Mouse (Mus musculus) midbrain, embryonic 14.5 days (tissue): ENCODE measurements around the gene BC003965. TPM values are rescaled to one million over a fixed set of nuclear protein-coding genes. Genes with fewer than 3 reads are reported as not detected.

Source experiments
- ATAC-seq: fragments of 200-750 bp; cut with Nextera tagmentation; 2 replicates; pipeline ENCODE4 v1.8.0; 2017; ENCODE audit warnings: moderate number of reproducible peaks, moderate library complexity; ENCODE audit not compliant: low FRiP score, low TSS enrichment
- DNase-seq: peaks from one replicate; pipeline ENCODE4 v3.0.0-alpha.2; 2015
- H3K27ac ChIP-seq: fragments of 300-500 bp; sonication (generic); replicated peaks from 2 replicates; pipeline ENCODE4 v1.5.1; 2014; ENCODE audit warnings: mild to moderate bottlenecking, low read depth, low read length, moderate library complexity
- H3K27me3 ChIP-seq: fragments of 300-500 bp; sonication (generic); 2 replicates; pipeline ENCODE4 v1.6.1; 2014; ENCODE audit warnings: low read length, control low read depth, mixed read lengths; ENCODE audit not compliant: control insufficient read depth, insufficient read depth
- H3K36me3 ChIP-seq: fragments of 300-500 bp; sonication (generic); 2 replicates; pipeline ENCODE4 v1.6.1; 2014; ENCODE audit warnings: low read length, control low read depth; ENCODE audit not compliant: control insufficient read depth, insufficient read depth
- H3K4me1 ChIP-seq: fragments of 300-500 bp; sonication (generic); 2 replicates; pipeline ENCODE4 v1.6.1; 2014; ENCODE audit warnings: mild to moderate bottlenecking, antibody characterized with exemption, low read length, control low read depth; ENCODE audit not compliant: control insufficient read depth, insufficient read depth
- H3K4me2 ChIP-seq: fragments of 300-500 bp; sonication (generic); 2 replicates; pipeline ENCODE4 v1.6.1; 2014; ENCODE audit warnings: mild to moderate bottlenecking, low read length, moderate library complexity
- H3K4me3 ChIP-seq: fragments of 300-500 bp; sonication (generic); replicated peaks from 2 replicates; pipeline ENCODE4 v1.5.1; 2014; ENCODE audit warnings: low read depth, low read length
- H3K9ac ChIP-seq: fragments of 300-500 bp; sonication (generic); replicated peaks from 2 replicates; pipeline ENCODE4 v1.6.1; 2014; ENCODE audit warnings: mild to moderate bottlenecking, low read length, moderate library complexity
- H3K9me3 ChIP-seq: fragments of 300-500 bp; sonication (generic); 2 replicates; pipeline ENCODE4 v1.6.1; 2016; ENCODE audit warnings: low read length, control low read depth, mixed read lengths; ENCODE audit not compliant: control insufficient read depth
- WGBS: fragments of 180-500 bp; shearing (Covaris S2); extraction: QIAGEN DNeasy Blood & Tissue Kit; methylation state at CpG from one replicate; pipeline ENCODE4 v1.1.7; 2014; 5-methylcytosine and 5-hydroxymethylcytosine counted together
- polyA plus RNA-seq: library from polyadenylated mRNA; unstranded; fragments of >200 nt; fragmentation: Nextera tagmentation; extraction: Ambion mirVana; gene quantifications from 2 replicates; pipeline ENCODE4 v1.2.1, GENCODE M21; 2014

BC003965 gene
- polyA plus RNA-seq: 33.6 and 34.3 TPM in 2 replicates

- H3K4me3 ChIP-seq: peak within 1 kb of the TSS; percentile 87
- DNase-seq: peak; percentile 100
- no peaks in the 10 kb centered on the region for H3K9me3 ChIP-seq
- H3K4me2 ChIP-seq: peak within 1 kb of the TSS; percentile 99
- H3K9ac ChIP-seq: peak within 1 kb of the TSS; percentile 89
- WGBS: under 1% methylated on average over 50 of the region's 50 CpGs
- H3K27ac ChIP-seq: peak within 1 kb of the TSS; percentile 93
- peaks cover 20% of the 10 kb centered on the region for H3K4me1 ChIP-seq
- H3K27me3 ChIP-seq: no peaks in the 10 kb centered on the region
- no peaks in the 10 kb centered on the region for H3K36me3 ChIP-seq
- peak; percentile 87 for ATAC-seq
Observed at GRCm38 (mm10) chr17:25184129-25184691, at the start of gene BC003965. Gene BC003965, plus strand, starts transcription at chr17:25184554.

GRCm38 (mm10) chr17:25135622-25136021 is 48.7 kb upstream of the BC003965 start:
- Histone ChIP-seq H3K9ac (no peak overlapping the region), H3K4me1 (peaks cover 7% of the 10 kb centered on the region), H3K4me3 (no peak overlapping the region), H3K27me3 (no peaks in the 10 kb centered on the region), H3K27ac (no peak overlapping the region), H3K4me2 (no peak overlapping the region), H3K36me3 (peaks cover 7% of the 10 kb centered on the region), H3K9me3 (no peaks in the 10 kb centered on the region)
- ATAC-seq (no peak), DNase-seq (no peak)
- 92% methylated on average over 6 of the region's 6 CpGs for WGBS

- WGBS: 97% methylated on average over 1 of the region's 1 CpGs
- DNase-seq: no peak
- Histone ChIP-seq H3K36me3 (peaks cover 11% of the 10 kb centered on the region), H3K4me2 (no peak overlapping the region), H3K27me3 (no peaks in the 10 kb centered on the region), H3K4me1 (peaks cover 6% of the 10 kb centered on the region), H3K9ac (no peak overlapping the region), H3K27ac (no peak overlapping the region), H3K4me3 (no peak overlapping the region), H3K9me3 (no peaks in the 10 kb centered on the region)
- ATAC-seq: no peak
Observed at GRCm38 (mm10) chr17:25138803-25139202, 45.6 kb upstream of the BC003965 start.

GRCm38 (mm10) chr17:25139960-25140359 is 44.4 kb upstream of the BC003965 start:
- Histone ChIP-seq H3K4me3 (no peak overlapping the region), H3K27me3 (no peaks in the 10 kb centered on the region), H3K27ac (no peak overlapping the region), H3K4me1 (no peaks in the 10 kb centered on the region), H3K36me3 (peaks cover 14% of the 10 kb centered on the region), H3K9ac (no peak overlapping the region), H3K9me3 (no peaks in the 10 kb centered on the region), H3K4me2 (no peak overlapping the region)
- ATAC-seq: no peak
- peak; percentile 8 for DNase-seq
- WGBS: 75% methylated on average over 4 of the region's 4 CpGs

- ATAC-seq (no peak), DNase-seq (no peak)
- no peak within 1 kb of the TSS for H3K27ac ChIP-seq
- H3K36me3 ChIP-seq: peaks cover 43% of the 10 kb centered on the region
- H3K27me3 ChIP-seq: no peaks in the 10 kb centered on the region
- no peaks in the 10 kb centered on the region for H3K4me1 ChIP-seq
- 93% methylated on average over 1 of the region's 1 CpGs for WGBS
- H3K4me2 ChIP-seq: no peak within 1 kb of the TSS
- H3K4me3 ChIP-seq: no peak within 1 kb of the TSS
- H3K9me3 ChIP-seq: no peaks in the 10 kb centered on the region
- no peak within 1 kb of the TSS for H3K9ac ChIP-seq
Observed at GRCm38 (mm10) chr17:25162161-25162560, 22.2 kb upstream of the BC003965 start, which contains the start of gene Ccdc154. Gene Ccdc154, plus strand, starts transcription at chr17:25162461.

GRCm38 (mm10) chr17:25163387-25163786 is 21.0 kb upstream of the BC003965 start:
- WGBS: 86% methylated on average over 7 of the region's 7 CpGs
- Histone ChIP-seq H3K4me3 (no peak overlapping the region), H3K4me2 (no peak overlapping the region), H3K27ac (no peak overlapping the region), H3K36me3 (peaks cover 31% of the 10 kb centered on the region), H3K27me3 (no peaks in the 10 kb centered on the region), H3K9ac (no peak overlapping the region), H3K9me3 (no peaks in the 10 kb centered on the region), H3K4me1 (no peaks in the 10 kb centered on the region)
- DNase-seq: no peak
- no peak for ATAC-seq

GRCm38 (mm10) chr17:25164770-25165169 is 19.6 kb upstream of the BC003965 start:
- Histone ChIP-seq H3K4me3 (no peak overlapping the region), H3K9ac (no peak overlapping the region), H3K4me2 (no peak overlapping the region), H3K36me3 (peaks cover 21% of the 10 kb centered on the region), H3K9me3 (no peaks in the 10 kb centered on the region), H3K27ac (no peak overlapping the region), H3K4me1 (no peaks in the 10 kb centered on the region), H3K27me3 (no peaks in the 10 kb centered on the region)
- no peak for DNase-seq
- no peak for ATAC-seq
- WGBS: 91% methylated on average over 3 of the region's 3 CpGs

GRCm38 (mm10) chr17:25165970-25166671 is 18.2 kb upstream of the BC003965 start:
- H3K4me3 ChIP-seq: no peak overlapping the region
- H3K27ac ChIP-seq: no peak overlapping the region
- H3K36me3 ChIP-seq: peaks cover 8% of the 10 kb centered on the region
- 71% methylated on average over 6 of the region's 6 CpGs for WGBS
- H3K27me3 ChIP-seq: no peaks in the 10 kb centered on the region
- ATAC-seq (no peak), DNase-seq (no peak)
- no peak overlapping the region for H3K4me2 ChIP-seq
- H3K4me1 ChIP-seq: no peaks in the 10 kb centered on the region
- no peak overlapping the region for H3K9ac ChIP-seq
- no peaks in the 10 kb centered on the region for H3K9me3 ChIP-seq

- Histone ChIP-seq H3K36me3 (no peaks in the 10 kb centered on the region), H3K4me1 (no peaks in the 10 kb centered on the region), H3K4me2 (no peak overlapping the region), H3K27me3 (no peaks in the 10 kb centered on the region), H3K4me3 (no peak overlapping the region), H3K27ac (no peak overlapping the region), H3K9ac (no peak overlapping the region), H3K9me3 (no peaks in the 10 kb centered on the region)
- no peak for DNase-seq
- WGBS: 98% methylated on average over 2 of the region's 2 CpGs
- ATAC-seq: no peak
Observed at GRCm38 (mm10) chr17:25169706-25170105, 14.6 kb upstream of the BC003965 start.
